Comparison of ENCODE assay signal across 29 mouse cellular contexts in the genomic region with DNA sequence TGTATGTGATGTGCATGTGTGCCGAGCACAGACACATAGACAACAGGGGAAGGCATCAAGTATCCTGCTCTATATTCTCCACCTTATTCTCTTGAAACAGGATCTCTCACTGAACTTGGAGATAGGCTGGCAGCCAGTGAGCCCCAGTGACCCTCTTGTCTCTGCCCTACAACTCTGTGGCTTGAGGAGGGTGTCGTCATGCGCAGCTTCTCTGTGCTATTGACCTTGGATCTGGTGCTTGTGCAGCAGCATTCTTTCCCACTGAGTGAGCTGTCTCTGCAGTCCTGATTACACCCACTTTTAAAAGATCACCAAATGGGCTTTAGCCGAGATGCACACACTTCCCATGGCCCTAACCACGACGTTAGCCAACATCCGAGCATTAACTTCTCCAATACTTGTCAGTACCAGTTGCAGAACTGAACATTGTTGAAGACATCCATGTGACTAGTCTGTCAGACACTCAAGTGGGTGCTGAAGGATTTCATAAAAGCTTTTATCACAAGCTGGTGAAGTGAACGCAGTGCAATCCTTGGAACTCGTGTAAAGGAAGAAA.
DNase-seq lines count a peak whose midpoint lies in the region; ATAC-seq lines count a peak whose summit lies in the region.
"Had no signal": no experiment of that assay in that cellular context is flagged by ENCODE, and none has a peak within 500 bp of the region (broad histone marks: within the 10 kb centered on the region; RNA-seq: fewer than 3 reads in every experiment).

No protein-coding gene starts in this region.

- no peak for DNase-seq in heart, adult 8-10 months (ENCODE audit: low spot score)
- DNase-seq in heart, adult 11 months = no peak
- DNase-seq in embryo, embryonic 11 days = no peak
- DNase-seq: adrenal gland, adult 8-10 months; cerebellum, adult 11 months; cerebellum, adult 9-10 months; cerebellum, postnatal 36 days; gastrocnemius, postnatal 25 days; kidney, adult 18-20 months; kidney, postnatal 36 days; liver, postnatal 0 days; lung, postnatal 4 days; right cerebral cortex, adult 18-20 months; spleen, adult 18-20 months; thymus, adult 18-20 months; thymus, postnatal 25 days had no signal

- WGBS in heart, embryonic 11.5 days (ENCODE audit: insufficient replicate concordance) = 38% methylated on average over 9 of the region's 9 CpGs
- 34% methylated on average over 9 of the region's 9 CpGs for WGBS in heart, embryonic 16.5 days

- no peaks in the 10 kb centered on the region for H3K4me1 ChIP-seq in heart, embryonic 11.5 days (ENCODE audit: control insufficient read depth, insufficient read depth, low read length)
- peaks cover 6% of the 10 kb centered on the region; the same call in 1 of the 2 replicates for H3K4me1 ChIP-seq in heart, embryonic 16.5 days (ENCODE audit: control insufficient read depth, insufficient read depth, low read length)
- H3K4me1 ChIP-seq: embryonic facial prominence, embryonic 13.5 days; forebrain, embryonic 10.5 days; forebrain, embryonic 15.5 days; hindbrain, embryonic 13.5 days; limb, embryonic 13.5 days; liver, embryonic 12.5 days; midbrain, embryonic 15.5 days; neural tube, embryonic 12.5 days had no signal

- H3K36me3 ChIP-seq in heart, embryonic 11.5 days (ENCODE audit: control insufficient read depth, insufficient read depth, low read length) = no peaks in the 10 kb centered on the region
- no peaks in the 10 kb centered on the region for H3K36me3 ChIP-seq in heart, embryonic 16.5 days (ENCODE audit: control insufficient read depth, insufficient read depth)
- H3K36me3 ChIP-seq: embryonic facial prominence, embryonic 13.5 days; forebrain, embryonic 10.5 days; forebrain, embryonic 15.5 days; G1E; hindbrain, embryonic 13.5 days; limb, embryonic 13.5 days; liver, embryonic 12.5 days; midbrain, embryonic 15.5 days; neural tube, embryonic 12.5 days had no signal

- peak overlapping the region; percentile 25 for H3K4me2 ChIP-seq in heart, embryonic 11.5 days
- peak overlapping the region; percentile 0 for H3K4me2 ChIP-seq in heart, embryonic 16.5 days (ENCODE audit: low read depth, low read length)
- H3K4me2 ChIP-seq: embryonic facial prominence, embryonic 13.5 days; forebrain, embryonic 15.5 days; hindbrain, embryonic 13.5 days; limb, embryonic 13.5 days; liver, embryonic 12.5 days; midbrain, embryonic 15.5 days; neural tube, embryonic 12.5 days had no signal

- H3K9me3 ChIP-seq in heart, embryonic 11.5 days (replicated peaks; ENCODE audit: control insufficient read depth, low read length) = no peaks in the 10 kb centered on the region
- H3K9me3 ChIP-seq in heart, embryonic 16.5 days (replicated peaks; ENCODE audit: control insufficient read depth, low read length) = no peaks in the 10 kb centered on the region
- H3K9me3 ChIP-seq: embryonic facial prominence, embryonic 13.5 days; forebrain, embryonic 10.5 days; forebrain, embryonic 15.5 days; G1E; hindbrain, embryonic 13.5 days; limb, embryonic 13.5 days; liver, embryonic 12.5 days; midbrain, embryonic 15.5 days; neural tube, embryonic 12.5 days had no signal

- no peak overlapping the region for H3K4me3 ChIP-seq in heart, embryonic 11.5 days (ENCODE audit: low read depth, low read length)
- no peak overlapping the region for H3K4me3 ChIP-seq in heart, embryonic 16.5 days (ENCODE audit: low read length)
- H3K4me3 ChIP-seq: embryonic facial prominence, embryonic 13.5 days; forebrain, embryonic 10.5 days; forebrain, embryonic 15.5 days; hindbrain, embryonic 13.5 days; limb, embryonic 13.5 days; liver, embryonic 12.5 days; midbrain, embryonic 15.5 days; neural tube, embryonic 12.5 days had no signal

- peak; percentile 73 for ATAC-seq in heart, embryonic 11.5 days (replicated peaks; ENCODE audit: insufficient number of reproducible peaks, low FRiP score, low TSS enrichment)
- ATAC-seq in heart, embryonic 16.5 days (replicated peaks; ENCODE audit: extremely low read depth, insufficient read depth, low FRiP score) = peak; percentile 77
- peak; percentile 58 for ATAC-seq in common myeloid progenitor, adult 5-6 weeks (replicated peaks; ENCODE audit: low read depth, poor library complexity, severe bottlenecking)
- peak; percentile 85 for ATAC-seq in megakaryocyte progenitor cell, adult 5-6 weeks (replicated peaks; ENCODE audit: poor library complexity)
- ATAC-seq: forebrain, embryonic 15.5 days; liver, embryonic 12.5 days; liver, postnatal 0 days; midbrain, embryonic 15.5 days had no signal

- H3K27ac ChIP-seq in heart, embryonic 11.5 days (ENCODE audit: low read depth, low read length) = 0 out of 2 replicates have a peak overlapping the region, but pooled peaks have one; percentile 16
- no peak overlapping the region for H3K27ac ChIP-seq in heart, embryonic 16.5 days (ENCODE audit: low read length)
- H3K27ac ChIP-seq: embryonic facial prominence, embryonic 13.5 days; forebrain, embryonic 10.5 days; forebrain, embryonic 15.5 days; hindbrain, embryonic 13.5 days; limb, embryonic 13.5 days; liver, embryonic 12.5 days; midbrain, embryonic 15.5 days; neural tube, embryonic 12.5 days had no signal

- no peak overlapping the region for H3K9ac ChIP-seq in heart, embryonic 11.5 days (ENCODE audit: low read depth, low read length)
- no peak overlapping the region for H3K9ac ChIP-seq in heart, embryonic 16.5 days (ENCODE audit: low read length)
- H3K9ac ChIP-seq: embryonic facial prominence, embryonic 13.5 days; forebrain, embryonic 15.5 days; hindbrain, embryonic 13.5 days; limb, embryonic 13.5 days; liver, embryonic 12.5 days; liver, postnatal 0 days; midbrain, embryonic 15.5 days; neural tube, embryonic 12.5 days had no signal

- no peaks in the 10 kb centered on the region for H3K27me3 ChIP-seq in heart, embryonic 11.5 days (ENCODE audit: control insufficient read depth, insufficient read depth, low read length)
- H3K27me3 ChIP-seq in heart, embryonic 16.5 days (ENCODE audit: control insufficient read depth, insufficient read depth, low read length) = no peaks in the 10 kb centered on the region
- H3K27me3 ChIP-seq: embryonic facial prominence, embryonic 13.5 days; forebrain, embryonic 15.5 days; limb, embryonic 13.5 days; liver, embryonic 12.5 days; midbrain, embryonic 15.5 days; neural tube, embryonic 12.5 days had no signal
